Comparison of ENCODE assay signal across 8 mouse cellular contexts in genomic region chr2:9632719-9633446, GRCm38 (mm10).
A peak's percentile ranks its signal among the peaks of the same experiment; 100 is the strongest.
DNase-seq lines count a peak whose midpoint lies in the region; ATAC-seq and TF ChIP-seq lines count a peak whose summit lies in the region.

No protein-coding gene starts in this region.

- DNase-seq in adrenal gland, adult 2 months, result peak; percentile 5
- no peak for DNase-seq in adrenal gland, postnatal 14 days
- peak; percentile 49 for DNase-seq in brain, embryonic 14.5 days (ENCODE audit: low read depth)
- peak; percentile 22 to 30 for DNase-seq in gastrocnemius, postnatal 36 days
- DNase-seq in midbrain, embryonic 10.5 days (ENCODE audit: low spot score), result peak; percentile 45
- no peak for DNase-seq in frontal cortex, postnatal 14 days (ENCODE audit: low spot score in 2 of 2)
- no peak for DNase-seq in lung, postnatal 0 days (ENCODE audit: low spot score)
- no peak for DNase-seq in right cerebral cortex, postnatal 4 days

- no peak for TF ChIP-seq CTCF in brain, embryonic 14.5 days (IDR thresholded peaks at IDR 0.05; ENCODE audit: borderline replicate concordance, extremely low read depth, insufficient read depth, insufficient read length)
- no peak for TF ChIP-seq CTCF in lung, postnatal 0 days (IDR thresholded peaks at IDR 0.05)

- no peak for TF ChIP-seq POLR2A in brain, embryonic 14.5 days (IDR thresholded peaks at IDR 0.05; ENCODE audit: borderline replicate concordance, extremely low read depth, insufficient read depth, insufficient read length, poor library complexity, severe bottlenecking)

- H3K9ac ChIP-seq in lung, postnatal 0 days (replicated peaks; ENCODE audit: low read depth), result no peak overlapping the region

- intact Hi-C loops in gastrocnemius, postnatal 36 days (cut with DNase I), result no loop called here

- 23% methylated on average over 15 of the region's 15 CpGs for WGBS in midbrain, embryonic 10.5 days
- 56% methylated on average over 15 of the region's 15 CpGs for WGBS in lung, postnatal 0 days

- H3K4me1 ChIP-seq in midbrain, embryonic 10.5 days, result peaks cover 17% of the 10 kb centered on the region
- no peaks in the 10 kb centered on the region for H3K4me1 ChIP-seq in lung, postnatal 0 days (ENCODE audit: insufficient read depth, low read depth, low read length)

- TF ChIP-seq EP300 in lung, postnatal 0 days (IDR thresholded peaks at IDR 0.05), result no peak

- H3K4me3 ChIP-seq in midbrain, embryonic 10.5 days, result peak overlapping the region; percentile 38
- no peak overlapping the region for H3K4me3 ChIP-seq in lung, postnatal 0 days (ENCODE audit: low read depth, low read length)

- ATAC-seq in lung, postnatal 0 days, result no peak

- peak overlapping the region; percentile 67 for H3K27ac ChIP-seq in midbrain, embryonic 10.5 days (replicated peaks)
- H3K27ac ChIP-seq in lung, postnatal 0 days (ENCODE audit: low read length), result no peak overlapping the region

- no peaks in the 10 kb centered on the region for H3K36me3 ChIP-seq in midbrain, embryonic 10.5 days
- H3K36me3 ChIP-seq in lung, postnatal 0 days (ENCODE audit: insufficient read depth, low read length), result no peaks in the 10 kb centered on the region

- H3K9me3 ChIP-seq in midbrain, embryonic 10.5 days (replicated peaks), result no peaks in the 10 kb centered on the region
- H3K9me3 ChIP-seq in lung, postnatal 0 days (ENCODE audit: low read length), result no peaks in the 10 kb centered on the region

- no peak overlapping the region for H3K4me2 ChIP-seq in lung, postnatal 0 days (replicated peaks; ENCODE audit: low read depth, low read length)

- H3K27me3 ChIP-seq in midbrain, embryonic 10.5 days (ENCODE audit: low read depth, poor library complexity, severe bottlenecking), result no peaks in the 10 kb centered on the region; the same call in 1 of the 2 replicates
- H3K27me3 ChIP-seq in lung, postnatal 0 days (replicated peaks; ENCODE audit: insufficient read depth, low read length), result no peaks in the 10 kb centered on the region

Comparison
In these comparisons a context has a peak if more than half of its experiments do, and no peak if none do; other contexts are left out.
1. DNase-seq: peak in adrenal gland, adult 2 months (single experiment), brain, embryonic 14.5 days (single experiment), gastrocnemius, postnatal 36 days (2 of 2) and midbrain, embryonic 10.5 days (single experiment); none in adrenal gland, postnatal 14 days (single experiment), frontal cortex, postnatal 14 days (0 of 2), lung, postnatal 0 days (single experiment) and right cerebral cortex, postnatal 4 days (single experiment).